Mouse (Mus musculus) bone marrow macrophage, adult 2 months (primary cell): ENCODE measurements around the gene Max. TPM values are rescaled to one million over a fixed set of nuclear protein-coding genes. Genes with fewer than 3 reads are reported as not detected.

Source experiments
- H3K27ac ChIP-seq: 2 replicates; pipeline ENCODE4 v1.5.1; 2012; ENCODE audit warnings: low read depth, low read length; ENCODE audit not compliant: insufficient read depth
- H3K4me1 ChIP-seq: 2 replicates; pipeline ENCODE4 v1.6.1; 2012; ENCODE audit warnings: low read length; ENCODE audit not compliant: control insufficient read depth, insufficient read depth
- H3K4me3 ChIP-seq: 2 replicates; pipeline ENCODE4 v1.5.1; 2012; ENCODE audit warnings: mild to moderate bottlenecking, low read length, moderate library complexity; ENCODE audit not compliant: insufficient read depth
- CTCF ChIP-seq: IDR thresholded peaks from 2 replicates; pipeline ENCODE4 v1.5.1; 2012; ENCODE audit warnings: low read depth, mild to moderate bottlenecking, low read length, moderate library complexity
- POLR2A ChIP-seq: IDR thresholded peaks from 2 replicates; pipeline ENCODE4 v1.6.1; 2012; ENCODE audit warnings: mild to moderate bottlenecking, low read depth, low read length, borderline replicate concordance
- polyA plus RNA-seq: library from polyadenylated mRNA; stranded (reverse); fragments of >200 nt; gene quantifications from 2 replicates; pipeline ENCODE4 v1.2.4, GENCODE M21; 2012; ENCODE audit not compliant: missing spikeins, insufficient read depth, insufficient read length

The Max gene
- polyA plus RNA-seq, 1 experiment: 108 TPM

GRCm38 (mm10) chr12:76894792-76895559 lies 67.0 kb downstream of the Max start:
- Histone ChIP-seq H3K27ac (no peak overlapping the region), H3K4me3 (no peak overlapping the region), H3K4me1 (no peaks in the 10 kb centered on the region)
- TF ChIP-seq POLR2A: no peak
- TF ChIP-seq CTCF: no peak

- TF ChIP-seq POLR2A (no peak), CTCF (no peak)
- no peaks in the 10 kb centered on the region for H3K4me1 ChIP-seq
These were observed 68.9 kb downstream of the Max start for GRCm38 (mm10) chr12:76892910-76893695.

DNA sequence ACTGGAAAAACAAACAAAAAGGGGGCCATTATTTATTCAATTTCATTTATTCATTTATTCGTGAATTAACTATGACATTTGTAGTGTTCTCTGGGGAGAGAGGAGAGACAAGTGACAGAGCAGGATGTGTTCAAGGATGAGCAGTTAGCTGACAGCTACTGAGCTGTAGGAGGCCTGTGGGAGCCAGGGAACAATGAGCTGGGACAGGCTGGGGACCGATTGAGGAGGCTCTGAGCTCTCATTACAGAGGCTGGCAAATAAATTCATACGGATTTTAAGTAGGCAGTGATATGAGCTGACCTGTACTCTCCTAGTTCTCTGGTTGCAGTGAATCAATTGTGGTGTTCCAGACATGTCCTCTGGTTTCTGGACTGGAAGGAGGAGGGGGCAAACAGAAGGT lies 70.8 kb downstream of the Max start:
- no peak overlapping the region for H3K27ac ChIP-seq
- peaks cover 10% of the 10 kb centered on the region for H3K4me1 ChIP-seq
- no peak overlapping the region for H3K4me3 ChIP-seq
- no peak for TF ChIP-seq CTCF
- no peak for TF ChIP-seq POLR2A

More at GRCm38 (mm10) chr12:76892910-76893695, 68.9 kb downstream of the Max start:
- Histone ChIP-seq H3K27ac (no peak overlapping the region), H3K4me3 (no peak overlapping the region)

- Histone ChIP-seq H3K4me3 (no peak overlapping the region), H3K4me1 (peaks cover 13% of the 10 kb centered on the region), H3K27ac (no peak overlapping the region)
- TF ChIP-seq CTCF (no peak), POLR2A (no peak)
These were observed 72.4 kb downstream of the Max start for GRCm38 (mm10) chr12:76889404-76890184.

DNA sequence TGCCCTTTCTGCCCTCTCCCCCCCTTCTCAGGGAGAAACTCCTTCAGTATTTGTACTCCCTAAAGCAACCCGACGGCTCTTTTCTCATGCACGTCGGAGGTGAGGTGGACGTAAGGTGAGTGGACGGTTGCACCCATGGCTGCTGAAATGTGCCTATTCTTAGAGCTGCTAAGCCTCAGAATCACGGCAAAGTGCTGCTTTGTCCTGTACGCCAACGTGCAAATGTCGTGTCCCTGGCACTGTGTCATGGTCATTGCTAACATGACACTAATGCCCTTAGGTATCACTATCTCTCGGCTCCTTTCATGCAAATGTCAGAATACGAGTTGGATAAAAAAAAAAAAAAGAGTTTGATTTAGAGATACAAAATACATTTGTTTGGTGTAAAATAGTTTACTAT lies 74.1 kb downstream of the Max start:
- TF ChIP-seq CTCF (no peak), POLR2A (no peak)
- no peak overlapping the region for H3K4me3 ChIP-seq
- H3K27ac ChIP-seq: no peak overlapping the region
- peaks cover 13% of the 10 kb centered on the region for H3K4me1 ChIP-seq

Other genes starting within 250 kb of the Max start
- gene Churc1, start 196.7 kb downstream of the Max start, polyA plus RNA-seq: 52.1 and 52.3 TPM in 2 replicates
- 4.3 and 5.5 TPM in 2 replicates for gene Fntb, start 196.6 kb downstream of the Max start, polyA plus RNA-seq
- not detected in 2 replicates for gene Gpx2, start 166.6 kb downstream of the Max start, polyA plus RNA-seq
- gene Rab15, start 139.3 kb downstream of the Max start, polyA plus RNA-seq: not detected in 2 replicates